Mouse (Mus musculus) neural tube, embryonic 13.5 days (tissue): ENCODE measurements around the gene Taf1d. TPM values are rescaled to one million over a fixed set of nuclear protein-coding genes. Genes with fewer than 3 reads are reported as not detected.

ENCODE experiments used
- ATAC-seq: fragments of 200-750 bp; cut with Nextera tagmentation; 2 replicates; pipeline ENCODE4 v1.8.0; 2017; ENCODE audit warnings: low read depth, mild to moderate bottlenecking, moderate TSS enrichment, moderate library complexity
- H3K27ac ChIP-seq: fragments of 300-500 bp; sonication (generic); replicated peaks from 2 replicates; pipeline ENCODE4 v1.5.1; 2015; ENCODE audit warnings: moderate library complexity, mild to moderate bottlenecking, inconsistent platforms
- H3K27me3 ChIP-seq: fragments of 300-500 bp; sonication (generic); 2 replicates; pipeline ENCODE4 v1.6.1; 2015; ENCODE audit warnings: mild to moderate bottlenecking, inconsistent platforms
- H3K36me3 ChIP-seq: fragments of 300-500 bp; sonication (generic); 2 replicates; pipeline ENCODE4 v1.6.1; 2015; ENCODE audit warnings: mild to moderate bottlenecking, inconsistent platforms
- H3K4me1 ChIP-seq: fragments of 300-500 bp; sonication (generic); replicated peaks from 2 replicates; pipeline ENCODE4 v1.6.1; 2015; ENCODE audit warnings: inconsistent platforms
- H3K4me2 ChIP-seq: fragments of 300-500 bp; sonication (generic); 2 replicates; pipeline ENCODE4 v1.6.1; 2015; ENCODE audit warnings: inconsistent platforms, mild to moderate bottlenecking, moderate library complexity
- H3K4me3 ChIP-seq: fragments of 300-500 bp; sonication (generic); 2 replicates; pipeline ENCODE4 v1.5.1; 2015; ENCODE audit warnings: mild to moderate bottlenecking, inconsistent platforms
- H3K9ac ChIP-seq: fragments of 300-500 bp; sonication (generic); 2 replicates; pipeline ENCODE4 v1.6.1; 2015; ENCODE audit warnings: moderate library complexity, mild to moderate bottlenecking, inconsistent platforms
- H3K9me3 ChIP-seq: fragments of 300-500 bp; sonication (generic); 2 replicates; pipeline ENCODE4 v1.6.1; 2016; ENCODE audit warnings: inconsistent platforms
- WGBS: fragments of 180-500 bp; shearing (Covaris S2); methylation state at CpG from one replicate; pipeline ENCODE4 v1.1.7; 2015; 5-methylcytosine and 5-hydroxymethylcytosine counted together
- microRNA-seq: library from miRNA; unstranded; fragments of <30 nt; microRNA quantifications from one replicate; pipeline ENCODE4, GENCODE M21; 2016
- polyA plus RNA-seq: library from polyadenylated mRNA; unstranded; fragments of >200 nt; fragmentation: Nextera tagmentation; extraction: Ambion mirVana; gene quantifications from 2 replicates; pipeline ENCODE4 v1.2.1, GENCODE M21; 2015

The Taf1d gene
- polyA plus RNA-seq, 1 experiment from 2014 or later, result 53.0 TPM

DNA sequence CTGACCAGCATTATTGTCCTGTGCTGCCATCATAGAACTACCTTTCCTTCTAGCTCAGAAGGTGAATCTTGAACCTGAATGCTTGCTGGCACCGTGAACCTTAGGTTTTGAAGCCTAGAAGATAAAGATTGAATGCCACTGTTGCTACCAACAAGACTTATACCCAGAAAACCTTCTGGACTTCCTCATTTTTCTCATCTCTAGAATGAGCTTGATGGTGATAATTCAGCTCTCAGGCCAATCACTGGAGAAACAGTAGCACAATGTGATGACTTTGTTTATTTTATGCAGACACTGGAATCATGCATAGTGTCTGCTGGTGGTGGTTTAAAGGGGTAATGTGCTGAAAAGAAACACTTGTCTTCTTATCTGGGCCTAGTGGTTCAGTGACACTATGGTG lies 58.8 kb downstream of the Taf1d start:
- H3K27me3 ChIP-seq, result 0 out of 2 replicates have a peak, but pooled peaks cover 12% of the 10 kb centered on the region
- H3K4me2 ChIP-seq, result no peak overlapping the region
- no peaks in the 10 kb centered on the region for H3K9me3 ChIP-seq
- H3K36me3 ChIP-seq, result no peaks in the 10 kb centered on the region
- no peak overlapping the region for H3K27ac ChIP-seq
- no peak overlapping the region for H3K4me3 ChIP-seq
- ATAC-seq, result no peak
- H3K9ac ChIP-seq, result no peak overlapping the region
- 71% methylated on average over 1 of the region's 1 CpGs for WGBS
- no peaks in the 10 kb centered on the region for H3K4me1 ChIP-seq

DNA sequence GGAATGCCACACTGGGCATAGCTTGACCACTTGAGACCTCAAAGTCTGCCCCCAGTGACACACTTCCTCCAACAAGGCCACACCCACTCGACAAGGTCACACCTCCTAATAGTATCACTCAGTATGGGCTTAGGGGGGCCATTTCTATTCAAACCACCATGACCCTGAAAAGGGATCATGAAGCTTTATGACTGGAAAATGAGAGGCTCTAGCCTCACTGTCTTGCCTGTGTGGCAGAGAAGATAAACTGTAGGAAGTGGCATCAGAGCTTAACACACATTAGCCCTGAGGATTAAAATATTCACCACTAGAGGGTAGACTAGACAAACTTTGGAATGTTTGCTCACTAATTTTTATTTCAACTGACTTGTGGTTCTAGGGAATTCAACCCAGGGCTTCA lies 59.8 kb downstream of the Taf1d start:
- Histone ChIP-seq H3K9ac (no peak overlapping the region), H3K4me1 (no peaks in the 10 kb centered on the region), H3K9me3 (no peaks in the 10 kb centered on the region), H3K27ac (no peak overlapping the region), H3K27me3 (0 out of 2 replicates have a peak, but pooled peaks cover 4% of the 10 kb centered on the region), H3K36me3 (no peaks in the 10 kb centered on the region), H3K4me2 (no peak overlapping the region), H3K4me3 (no peak overlapping the region)
- ATAC-seq, result no peak
- WGBS, result 92% methylated on average over 1 of the region's 1 CpGs

DNA sequence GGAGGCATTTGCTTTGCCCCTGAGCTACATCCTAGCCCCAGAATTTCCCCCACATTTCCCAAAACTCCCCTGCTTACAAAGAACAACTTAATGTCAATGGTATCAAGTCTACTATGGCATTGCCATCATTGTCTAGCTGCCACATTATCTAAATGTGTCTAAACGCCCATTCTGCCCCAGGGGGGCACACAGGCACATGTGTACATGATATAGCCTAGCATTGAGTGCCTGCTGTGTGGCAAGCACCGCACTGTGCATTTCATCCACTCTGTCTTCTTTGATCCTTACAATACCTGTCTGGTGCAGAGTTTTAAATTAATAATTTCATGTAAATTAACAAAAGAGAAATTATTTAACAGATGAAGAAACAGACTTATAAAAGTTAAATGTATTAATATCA lies 60.2 kb downstream of the Taf1d start:
- ATAC-seq, result no peak

More for the DNA sequence above, 60.2 kb downstream of the Taf1d start:
- Histone ChIP-seq H3K27ac (no peak overlapping the region), H3K4me2 (no peak overlapping the region), H3K9ac (no peak overlapping the region), H3K9me3 (no peaks in the 10 kb centered on the region), H3K4me3 (no peak overlapping the region), H3K4me1 (no peaks in the 10 kb centered on the region), H3K36me3 (no peaks in the 10 kb centered on the region), H3K27me3 (0 out of 2 replicates have a peak, but pooled peaks cover under 1% of the 10 kb centered on the region)
- WGBS, result 59% methylated on average over 2 of the region's 2 CpGs

Small RNA genes lying within 50 kb of the gene (microRNA-seq; reads per million reads assigned to microRNA genes)
- gene Gm49349 (not detected), gene mmu-mir-7650 (not detected)

Other genes starting within 250 kb of the Taf1d start
- gene Hephl1, start 194.1 kb upstream of the Taf1d start, polyA plus RNA-seq, result not detected in 2 replicates
- gene Vstm5, start 67.2 kb upstream of the Taf1d start, polyA plus RNA-seq, result 16.4 and 19.7 TPM in 2 replicates
- 37.9 and 41.0 TPM in 2 replicates for gene Med17, start 26.3 kb upstream of the Taf1d start, polyA plus RNA-seq
- 13.8 and 14.2 TPM in 2 replicates for gene 4931406C07Rik, start 234 bp downstream of the Taf1d start, polyA plus RNA-seq
- 13.7 and 13.9 TPM in 2 replicates for gene Cep295, start 51.6 kb downstream of the Taf1d start, polyA plus RNA-seq
- gene Smco4, start 187.2 kb downstream of the Taf1d start, polyA plus RNA-seq, result 0.32 and 0.52 TPM in 2 replicates